Mouse (Mus musculus): ENCODE data around the gene Rpgrip1l. TPM values are rescaled to one million over a fixed set of nuclear protein-coding genes. Genes with fewer than 3 reads are reported as not detected.
A peak's percentile ranks its signal among the peaks of the same experiment; 100 is the strongest.

Rpgrip1l gene
- total RNA-seq, 4 experiments from 2014 or later = 20.5 to 28.3 (median 26.7) TPM

GRCm38 (mm10) chr8:91276337-91276736, 36.7 kb downstream of the Rpgrip1l start:
- DNase-seq (ENCODE audit: low spot score in 2 of 2) = no peak

GRCm38 (mm10) chr8:91273493-91273892, 39.6 kb downstream of the Rpgrip1l start:
- no peak for DNase-seq (ENCODE audit: low spot score in 2 of 2)

DNA sequence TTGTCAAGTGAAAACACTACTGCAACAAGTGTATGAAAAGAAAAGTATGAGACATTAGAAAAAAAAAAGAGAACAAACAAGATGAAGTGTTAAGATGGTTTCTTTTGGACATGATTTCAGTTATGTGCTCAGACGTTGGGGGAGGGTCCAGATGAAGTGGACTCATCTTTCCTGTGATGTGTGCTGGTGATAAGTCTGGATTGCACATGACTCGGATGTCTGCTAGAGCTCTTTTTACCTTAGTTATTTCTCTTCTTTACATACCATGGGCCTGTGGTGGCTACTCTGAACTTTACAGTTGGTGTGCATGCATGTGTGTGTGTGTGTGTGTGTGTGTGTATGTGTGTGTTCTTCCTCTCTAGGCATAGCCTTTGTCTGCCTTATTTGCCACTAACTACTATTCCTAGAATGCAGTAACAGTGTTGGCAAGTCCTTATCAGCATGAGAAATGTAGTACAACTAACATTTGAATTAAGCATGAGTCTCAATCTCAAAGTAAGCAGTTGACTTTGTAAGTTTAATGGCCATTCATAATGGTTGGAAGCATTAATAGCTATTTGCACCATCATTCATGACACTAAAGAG, 43.6 kb downstream of the Rpgrip1l start:
- DNase-seq (ENCODE audit: low spot score in 2 of 2) = no peak

DNA sequence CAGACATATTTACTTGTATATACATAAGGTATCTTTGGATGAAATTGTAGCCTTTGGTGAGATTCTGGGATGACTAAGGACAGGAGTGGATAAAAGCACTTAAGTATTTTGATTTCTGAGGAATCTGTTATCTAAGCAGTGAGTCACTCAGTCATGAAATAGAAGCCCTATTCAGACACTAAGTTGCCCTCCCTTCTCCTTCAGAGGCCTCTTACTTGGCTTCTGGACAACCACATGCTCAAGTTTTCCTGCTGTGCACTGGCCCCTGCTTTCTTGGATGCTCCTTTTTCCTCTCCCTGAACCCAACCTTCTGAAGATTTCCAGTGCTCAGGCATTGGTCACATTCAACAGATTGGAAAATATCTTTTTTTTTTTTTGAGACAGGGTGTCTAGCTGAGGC, 48.5 kb downstream of the Rpgrip1l start:
- no peak for DNase-seq (ENCODE audit: low spot score in 2 of 2)

DNA sequence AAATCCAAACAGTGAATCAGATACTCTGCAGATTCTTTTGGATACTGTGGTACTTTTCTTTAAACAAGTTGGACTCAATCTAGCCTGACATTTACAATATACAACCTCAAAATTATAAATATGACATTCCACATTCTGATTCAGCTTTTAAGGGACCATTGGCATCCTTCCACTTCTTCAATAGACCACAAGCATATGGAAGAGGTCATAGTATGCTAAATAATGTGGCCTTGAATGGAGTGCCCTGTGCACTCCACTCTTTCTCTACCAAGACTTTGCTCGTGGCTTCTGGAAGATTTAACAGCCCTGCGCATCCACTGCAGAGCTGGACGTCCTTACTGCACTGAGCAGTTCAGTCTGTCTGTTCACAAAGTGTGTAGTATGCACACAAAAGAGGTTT, 49.1 kb downstream of the Rpgrip1l start:
- DNase-seq (ENCODE audit: low spot score in 2 of 2) = no peak

GRCm38 (mm10) chr8:91261598-91261997, 51.5 kb downstream of the Rpgrip1l start:
- DNase-seq (ENCODE audit: low spot score in 2 of 2) = no peak

- no peak for DNase-seq (ENCODE audit: low spot score in 2 of 2)
Measured at GRCm38 (mm10) chr8:91250966-91251365, 62.1 kb downstream of the Rpgrip1l start.

DNA sequence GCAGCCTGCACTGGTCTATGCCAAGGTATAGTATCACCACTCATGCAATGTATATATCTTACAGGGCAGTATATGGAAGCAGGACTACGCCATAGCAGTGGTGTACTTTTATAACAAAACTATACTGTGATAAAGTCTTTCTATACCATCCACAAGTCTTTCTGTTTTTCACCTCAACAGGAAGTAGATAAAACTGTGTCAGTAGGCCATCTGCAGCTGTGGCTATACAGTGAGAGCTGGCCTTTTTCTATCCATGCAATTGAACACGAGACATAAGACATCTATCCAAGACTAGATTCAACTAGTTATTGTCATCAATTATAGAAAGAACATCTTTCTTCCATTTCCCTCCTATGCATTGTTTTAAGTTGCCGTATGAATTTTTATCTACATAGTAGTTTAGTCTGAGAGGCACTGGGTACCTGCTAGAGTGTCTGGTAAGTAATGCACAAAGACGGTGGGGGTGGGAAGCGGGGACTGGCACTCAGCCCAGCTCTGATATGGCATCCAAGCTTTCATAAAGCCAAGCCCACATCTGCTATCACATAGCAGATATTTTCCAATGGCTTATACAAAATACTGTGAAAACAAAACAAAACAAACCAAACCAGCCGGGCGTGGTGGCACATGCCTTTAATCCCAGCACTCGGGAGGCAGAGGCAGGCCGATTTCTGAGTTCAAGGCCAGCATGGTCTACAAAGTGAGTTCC, 63.1 kb downstream of the Rpgrip1l start:
- DNase-seq (ENCODE audit: low spot score in 2 of 2) = no peak

GRCm38 (mm10) chr8:91245821-91246454, 67.1 kb downstream of the Rpgrip1l start:
- no peak for DNase-seq (ENCODE audit: low spot score in 2 of 2)

DNA sequence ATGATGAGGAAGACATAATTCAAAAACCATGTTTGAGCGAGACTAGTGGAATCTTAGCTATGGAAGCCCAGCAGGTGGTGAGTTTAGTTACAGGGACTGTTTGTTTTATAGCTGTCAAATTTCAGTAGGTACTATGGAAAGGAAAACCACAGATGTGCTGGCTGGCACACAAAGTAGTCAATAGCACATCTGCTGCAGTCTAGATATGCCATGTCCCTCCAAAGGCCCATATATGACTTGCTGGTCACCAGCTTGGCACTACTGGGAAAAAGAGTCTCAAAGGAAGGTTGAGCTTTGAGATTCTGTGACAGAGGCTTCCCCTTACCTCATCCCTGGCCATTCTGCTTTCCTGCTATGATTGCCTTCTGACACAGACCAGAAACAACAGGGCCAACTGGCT, 70.3 kb downstream of the Rpgrip1l start:
- DNase-seq (ENCODE audit: low spot score in 2 of 2) = no peak

GRCm38 (mm10) chr8:91241873-91242519, 71.1 kb downstream of the Rpgrip1l start:
- no peak for DNase-seq (ENCODE audit: low spot score in 2 of 2)

DNA sequence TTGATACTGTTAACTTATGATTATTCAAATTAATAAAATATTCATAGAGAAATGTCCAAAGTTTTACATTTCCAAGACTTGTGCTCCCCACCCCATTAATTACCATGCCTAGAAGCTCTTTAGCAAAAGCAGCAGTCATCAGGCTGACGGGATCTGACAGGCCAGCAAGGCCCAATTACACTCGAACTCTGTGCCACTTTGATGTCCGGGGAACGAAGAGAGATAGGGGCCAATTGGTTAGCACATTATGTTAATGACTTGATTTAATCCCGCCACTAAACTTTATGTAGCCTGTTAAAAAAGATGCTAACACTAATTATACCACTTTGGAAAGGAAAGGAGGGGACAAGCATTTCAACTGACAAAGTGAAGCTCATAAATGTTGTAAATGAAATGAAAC, 71.7 kb downstream of the Rpgrip1l start:
- no peak for DNase-seq (ENCODE audit: low spot score in 2 of 2)

DNA sequence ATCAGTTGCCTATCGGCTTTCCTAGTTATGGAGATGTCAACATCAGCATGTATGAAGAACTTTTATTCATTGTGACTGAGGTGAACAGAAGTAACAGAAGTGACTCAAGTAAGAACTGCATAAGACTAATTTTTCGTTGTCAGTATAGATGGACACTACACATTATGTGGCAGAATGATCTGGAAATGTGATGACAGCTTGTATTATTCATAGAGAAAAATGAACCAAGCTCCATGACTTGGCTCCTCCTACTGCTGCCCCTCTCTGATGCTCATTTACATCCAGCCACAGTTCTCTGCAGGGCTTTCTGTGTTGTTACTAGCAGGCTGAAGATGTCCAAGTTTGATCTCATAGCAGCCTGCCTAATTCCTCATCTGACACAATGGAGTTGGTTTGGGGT, 75.9 kb downstream of the Rpgrip1l start:
- DNase-seq (ENCODE audit: low spot score in 2 of 2) = no peak

GRCm38 (mm10) chr8:91234097-91234496, 79.0 kb downstream of the Rpgrip1l start:
- no peak for DNase-seq (ENCODE audit: low spot score in 2 of 2)

DNA sequence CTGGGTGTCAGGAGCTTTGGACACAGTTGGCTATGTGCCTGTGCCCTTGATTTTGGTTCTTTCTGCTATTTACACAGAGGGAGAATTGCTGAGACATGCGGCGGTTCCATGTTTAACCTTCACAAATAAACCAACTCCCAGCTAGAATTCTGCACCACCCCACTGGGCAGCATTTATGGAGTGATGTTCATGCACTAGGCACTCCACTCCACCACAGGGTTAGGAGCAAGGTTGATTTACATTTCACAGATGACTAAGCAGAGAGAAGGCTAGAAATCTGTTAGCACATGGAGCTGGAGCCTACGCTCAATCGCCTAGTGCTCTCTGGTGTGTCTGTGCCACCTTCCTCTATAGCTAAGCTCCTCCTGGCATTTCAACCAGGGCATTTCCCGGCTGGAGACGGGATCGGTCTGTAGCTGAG, 85.6 kb downstream of the Rpgrip1l start:
- peak in 1 of 2 experiments; percentile 24 for DNase-seq (ENCODE audit: low spot score in 2 of 2)

DNA sequence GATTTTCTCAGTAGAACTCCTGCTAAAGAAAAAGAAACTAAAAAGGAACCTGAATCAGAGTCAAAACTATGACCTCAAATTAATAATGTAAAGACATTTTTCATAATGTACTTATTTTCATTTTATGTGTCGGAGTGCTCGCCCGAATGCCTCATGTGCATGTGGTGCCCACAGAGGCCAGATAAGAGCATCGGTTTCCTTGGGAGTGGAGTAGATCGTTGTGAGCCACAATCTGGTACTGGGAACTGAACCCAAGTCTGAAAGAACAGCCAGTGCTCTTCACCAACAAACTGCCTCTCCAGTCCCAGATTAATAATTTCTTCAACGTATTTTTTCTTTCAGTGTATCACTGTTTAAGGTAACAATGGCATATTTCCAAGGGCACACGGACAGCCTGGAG, 88.8 kb downstream of the Rpgrip1l start:
- DNase-seq (ENCODE audit: low spot score in 2 of 2) = no peak

- no peak for DNase-seq (ENCODE audit: low spot score in 2 of 2)
Measured at GRCm38 (mm10) chr8:91221841-91222240, 91.2 kb downstream of the Rpgrip1l start.

DNA sequence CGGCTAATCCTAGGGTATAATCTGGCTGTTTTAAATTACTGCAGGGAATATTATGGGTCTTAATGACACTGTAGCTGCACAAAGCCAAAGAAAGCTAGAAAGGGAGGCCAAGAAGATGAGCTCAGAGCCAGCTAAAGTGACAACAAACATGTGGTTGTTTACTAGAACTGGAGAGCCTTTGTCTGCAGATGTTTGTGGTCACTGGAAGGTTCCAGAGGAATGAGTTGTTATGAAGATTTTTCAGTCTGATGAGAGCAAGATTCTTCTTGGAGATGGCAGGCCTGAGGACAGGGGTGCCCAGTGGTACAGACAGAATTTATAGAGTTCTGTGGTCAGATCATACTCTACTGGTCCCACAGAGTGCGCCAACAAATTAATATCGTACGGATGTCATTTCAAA, 94.8 kb downstream of the Rpgrip1l start:
- DNase-seq (ENCODE audit: low spot score in 2 of 2) = no peak

- DNase-seq (ENCODE audit: low spot score in 2 of 2) = no peak
Measured at GRCm38 (mm10) chr8:91217062-91217905, 95.8 kb downstream of the Rpgrip1l start.

- no peak for DNase-seq (ENCODE audit: low spot score in 2 of 2)
Measured at GRCm38 (mm10) chr8:91214287-91214686, 98.8 kb downstream of the Rpgrip1l start.

DNA sequence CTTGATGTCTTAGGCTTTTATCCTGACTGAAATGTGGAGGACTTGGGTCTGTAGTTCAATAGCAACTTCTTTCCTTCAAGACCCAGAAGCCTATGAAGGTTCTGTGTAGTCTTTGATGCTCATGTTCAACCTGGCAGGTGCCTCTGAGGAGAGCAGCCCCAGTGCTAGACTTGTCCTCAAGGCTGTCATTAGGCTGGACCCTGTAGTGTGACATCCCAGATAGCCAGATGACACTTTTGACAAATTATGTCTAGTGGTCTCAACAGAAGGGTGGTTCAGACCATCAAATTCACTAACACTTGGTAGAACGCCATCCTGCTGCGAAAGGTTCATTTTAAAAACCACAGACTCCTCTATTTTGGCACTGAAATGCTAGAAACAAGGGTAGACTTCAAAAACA, 100.1 kb downstream of the Rpgrip1l start:
- no peak for DNase-seq (ENCODE audit: low spot score in 2 of 2)

Measured in left cerebral cortex, adult 8-10 months (tissue).